Mouse (Mus musculus) heart, adult 9 months (tissue): ENCODE measurements around the gene Ptov1.

Source experiments
- DNase-seq, 2 experiments: peaks; one replicate each; pipeline ENCODE4 v3.0.0; 2022; ENCODE audit warnings: low spot score in 2 of 2

The Ptov1 gene

GRCm38 (mm10) chr7:44859896-44860295 is 9.7 kb downstream of the Ptov1 start:
- no peak for DNase-seq

GRCm38 (mm10) chr7:44857905-44858304 is 11.7 kb downstream of the Ptov1 start:
- DNase-seq: no peak

- DNase-seq: peak; percentile 83 to 89
These were observed 12.5 kb downstream of the Ptov1 start, which contains the start of gene Pnkp for GRCm38 (mm10) chr7:44857042-44857552. Gene Pnkp, plus strand, starts transcription at chr7:44857139.

GRCm38 (mm10) chr7:44856265-44856916 is 13.2 kb downstream of the Ptov1 start:
- no peak for DNase-seq

- no peak for DNase-seq
These were observed 14.6 kb downstream of the Ptov1 start for GRCm38 (mm10) chr7:44855036-44855435.

GRCm38 (mm10) chr7:44854356-44855031 is 15.1 kb downstream of the Ptov1 start:
- DNase-seq: peak; percentile 91 to 93

- DNase-seq: no peak
These were observed 15.8 kb downstream of the Ptov1 start for GRCm38 (mm10) chr7:44853596-44854355.

- DNase-seq: no peak
These were observed 16.5 kb downstream of the Ptov1 start for GRCm38 (mm10) chr7:44853065-44853464.

GRCm38 (mm10) chr7:44852259-44853027 is 17.1 kb downstream of the Ptov1 start:
- DNase-seq: no peak

GRCm38 (mm10) chr7:44851625-44852234 is 17.9 kb downstream of the Ptov1 start:
- DNase-seq: no peak

- no peak for DNase-seq
These were observed 18.6 kb downstream of the Ptov1 start for GRCm38 (mm10) chr7:44850789-44851624.

- DNase-seq: no peak
These were observed 19.4 kb downstream of the Ptov1 start for GRCm38 (mm10) chr7:44850146-44850545.

- DNase-seq: peak; percentile 89 to 94
These were observed 20.0 kb downstream of the Ptov1 start for GRCm38 (mm10) chr7:44849416-44850111.

- peak; percentile 100 for DNase-seq
These were observed 20.8 kb downstream of the Ptov1 start, which contains the start of the genes Akt1s1 and Tbc1d17 for GRCm38 (mm10) chr7:44848561-44849415. Gene Akt1s1, plus strand, starts transcription at chr7:44848991. Gene Tbc1d17, minus strand, starts transcription at chr7:44849079.

- DNase-seq: no peak
These were observed 21.8 kb downstream of the Ptov1 start for GRCm38 (mm10) chr7:44847772-44848171.

GRCm38 (mm10) chr7:44846804-44847203 is 22.8 kb downstream of the Ptov1 start:
- no peak for DNase-seq

- no peak for DNase-seq
These were observed 24.6 kb downstream of the Ptov1 start for GRCm38 (mm10) chr7:44845006-44845405.

GRCm38 (mm10) chr7:44841825-44842463 is 27.6 kb downstream of the Ptov1 start:
- no peak for DNase-seq
